Mouse (Mus musculus) forebrain, embryonic 11.5 days (tissue): ENCODE data around the gene Shroom1. TPM values are rescaled to one million over a fixed set of nuclear protein-coding genes. Genes with fewer than 3 reads are reported as not detected.
"Not testable (repeated sequence)": the region's sequence is repeated elsewhere in the genome, so short reads cannot be mapped to it uniquely, and the experiment has no call there.

ENCODE experiments used
- ATAC-seq: fragments of 200-750 bp; cut with Nextera tagmentation; replicated peaks from 2 replicates; pipeline ENCODE4 v1.8.0; 2017; ENCODE audit warnings: moderate TSS enrichment; ENCODE audit not compliant: low FRiP score
- DNase-seq: peaks from one replicate; pipeline ENCODE4 v3.0.0-alpha.2; 2017; ENCODE audit warnings: low spot score
- H3K27ac ChIP-seq: fragments of 300-500 bp; sonication (generic); 2 replicates; pipeline ENCODE4 v1.5.1; 2014; ENCODE audit warnings: low read depth, low read length
- H3K27me3 ChIP-seq: fragments of 300-500 bp; sonication (generic); 2 replicates; pipeline ENCODE4 v1.6.1; 2014; ENCODE audit warnings: mild to moderate bottlenecking, low read length, mixed read lengths; ENCODE audit not compliant: control insufficient read depth, insufficient read depth
- H3K36me3 ChIP-seq: fragments of 300-500 bp; sonication (generic); 2 replicates; pipeline ENCODE4 v1.6.1; 2014; ENCODE audit warnings: mild to moderate bottlenecking, low read length, moderate library complexity, mixed read lengths; ENCODE audit not compliant: control insufficient read depth, insufficient read depth
- H3K4me1 ChIP-seq: fragments of 300-500 bp; sonication (generic); replicated peaks from 2 replicates; pipeline ENCODE4 v1.6.1; 2014; ENCODE audit warnings: low read length, mixed read lengths; ENCODE audit not compliant: control insufficient read depth, insufficient read depth
- H3K4me2 ChIP-seq: fragments of 300-500 bp; sonication (generic); 2 replicates; pipeline ENCODE4 v1.6.1; 2014; ENCODE audit warnings: low read depth, mild to moderate bottlenecking, low read length, moderate library complexity, mixed read lengths; ENCODE audit not compliant: severe bottlenecking
- H3K4me3 ChIP-seq: fragments of 300-500 bp; sonication (generic); 2 replicates; pipeline ENCODE4 v1.5.1; 2014; ENCODE audit warnings: low read depth, low read length
- H3K9ac ChIP-seq: fragments of 300-500 bp; sonication (generic); 2 replicates; pipeline ENCODE4 v1.6.1; 2014; ENCODE audit warnings: low read length
- H3K9me3 ChIP-seq: fragments of 300-500 bp; sonication (generic); 2 replicates; pipeline ENCODE4 v1.6.1; 2016; ENCODE audit warnings: low read length, mixed read lengths; ENCODE audit not compliant: control insufficient read depth
- WGBS: fragments of 180-500 bp; shearing (Covaris S2); extraction: QIAGEN DNeasy Blood & Tissue Kit; methylation state at CpG from one replicate; pipeline ENCODE4 v1.1.7; 2014; 5-methylcytosine and 5-hydroxymethylcytosine counted together
- polyA plus RNA-seq: library from polyadenylated mRNA; unstranded; fragments of >200 nt; fragmentation: Nextera tagmentation; extraction: Ambion mirVana; gene quantifications from 2 replicates; pipeline ENCODE4 v1.2.1, GENCODE M21; 2014

Shroom1 gene
- polyA plus RNA-seq, 1 experiment from 2014 or later: 1.1 TPM

- H3K27me3 ChIP-seq, H3K9me3 ChIP-seq, H3K27ac ChIP-seq, DNase-seq, H3K4me2 ChIP-seq, ATAC-seq, H3K9ac ChIP-seq, H3K36me3 ChIP-seq, H3K4me3 ChIP-seq, H3K4me1 ChIP-seq: not testable (repeated sequence)
- 89% methylated on average over 3 of the region's 3 CpGs for WGBS
Measured at GRCm38 (mm10) chr11:53426914-53427313, 30.1 kb upstream of the Shroom1 start.

- ATAC-seq: no peak
- 92% methylated on average over 3 of the region's 3 CpGs for WGBS
- no peaks in the 10 kb centered on the region for H3K9me3 ChIP-seq
Measured at GRCm38 (mm10) chr11:53427993-53428715, 28.9 kb upstream of the Shroom1 start.

GRCm38 (mm10) chr11:53428716-53429057, 28.3 kb upstream of the Shroom1 start:
- no peak for ATAC-seq
- WGBS: 96% methylated on average over 5 of the region's 5 CpGs
- Histone ChIP-seq H3K9ac (no peak overlapping the region), H3K27ac (no peak overlapping the region), H3K36me3 (no peaks in the 10 kb centered on the region; the same call in 1 of the 2 replicates), H3K4me1 (peaks cover 3% of the 10 kb centered on the region; the same call in 1 of the 2 replicates), H3K4me3 (no peak overlapping the region), H3K4me2 (no peak overlapping the region), H3K27me3 (no peaks in the 10 kb centered on the region), H3K9me3 (no peaks in the 10 kb centered on the region)
- no peak for DNase-seq

More at GRCm38 (mm10) chr11:53427993-53428715, 28.9 kb upstream of the Shroom1 start:
- H3K9ac ChIP-seq: no peak overlapping the region
- no peaks in the 10 kb centered on the region; the same call in 1 of the 2 replicates for H3K36me3 ChIP-seq
- H3K27ac ChIP-seq: no peak overlapping the region
- DNase-seq: no peak
- peaks cover 3% of the 10 kb centered on the region; the same call in 1 of the 2 replicates for H3K4me1 ChIP-seq
- H3K27me3 ChIP-seq: no peaks in the 10 kb centered on the region
- no peak overlapping the region for H3K4me2 ChIP-seq
- H3K4me3 ChIP-seq: no peak overlapping the region

GRCm38 (mm10) chr11:53429182-53429581, 27.8 kb upstream of the Shroom1 start:
- no peaks in the 10 kb centered on the region for H3K27me3 ChIP-seq
- no peak for ATAC-seq
- 0 out of 2 replicates have a peak overlapping the region, but pooled peaks have one; percentile 85 for H3K4me2 ChIP-seq
- DNase-seq: no peak
- no peak overlapping the region for H3K9ac ChIP-seq
- no peaks in the 10 kb centered on the region for H3K9me3 ChIP-seq
- no peak overlapping the region for H3K27ac ChIP-seq
- no peak overlapping the region for H3K4me3 ChIP-seq
- H3K36me3 ChIP-seq: no peaks in the 10 kb centered on the region; the same call in 1 of the 2 replicates
- H3K4me1 ChIP-seq: peaks cover 3% of the 10 kb centered on the region; the same call in 1 of the 2 replicates

DNA sequence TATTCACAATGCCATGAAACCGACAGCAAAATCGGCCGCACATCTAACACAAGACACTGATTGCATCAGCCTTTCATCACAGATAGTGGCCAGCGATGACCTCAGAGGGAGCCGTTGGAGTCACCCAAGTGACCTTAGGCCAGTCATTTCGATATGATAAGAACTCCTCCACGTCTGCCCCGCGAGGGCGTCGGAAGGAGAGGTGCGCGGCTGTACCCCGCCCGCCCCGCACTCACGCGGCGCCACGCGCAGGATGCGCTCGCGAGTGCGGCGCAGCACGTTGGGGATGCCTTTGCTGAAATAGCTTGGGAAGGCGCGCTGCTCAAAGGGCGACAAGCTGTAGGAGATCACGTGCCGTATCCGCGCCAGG, 26.7 kb upstream of the Shroom1 start:
- DNase-seq (no peak), ATAC-seq (no peak)
- Histone ChIP-seq H3K4me3 (peak overlapping the region; percentile 97), H3K4me2 (peak overlapping the region; percentile 85), H3K27ac (no peak overlapping the region), H3K27me3 (no peaks in the 10 kb centered on the region), H3K4me1 (peaks cover 3% of the 10 kb centered on the region; the same call in 1 of the 2 replicates), H3K9me3 (no peaks in the 10 kb centered on the region), H3K36me3 (no peaks in the 10 kb centered on the region; the same call in 1 of the 2 replicates), H3K9ac (peak overlapping the region; percentile 86)
- WGBS: under 1% methylated on average over 34 of the region's 34 CpGs

GRCm38 (mm10) chr11:53430670-53431346, 26.2 kb upstream of the Shroom1 start, which contains the start of the genes Uqcrq and Gdf9:
TSS of gene Uqcrq (minus strand) at chr11:53430831.
TSS of gene Gdf9 (plus strand) at chr11:53431023.
- peak within 1 kb of the TSS; percentile 50 for H3K27ac ChIP-seq
- peak; percentile 98 for DNase-seq

DNA sequence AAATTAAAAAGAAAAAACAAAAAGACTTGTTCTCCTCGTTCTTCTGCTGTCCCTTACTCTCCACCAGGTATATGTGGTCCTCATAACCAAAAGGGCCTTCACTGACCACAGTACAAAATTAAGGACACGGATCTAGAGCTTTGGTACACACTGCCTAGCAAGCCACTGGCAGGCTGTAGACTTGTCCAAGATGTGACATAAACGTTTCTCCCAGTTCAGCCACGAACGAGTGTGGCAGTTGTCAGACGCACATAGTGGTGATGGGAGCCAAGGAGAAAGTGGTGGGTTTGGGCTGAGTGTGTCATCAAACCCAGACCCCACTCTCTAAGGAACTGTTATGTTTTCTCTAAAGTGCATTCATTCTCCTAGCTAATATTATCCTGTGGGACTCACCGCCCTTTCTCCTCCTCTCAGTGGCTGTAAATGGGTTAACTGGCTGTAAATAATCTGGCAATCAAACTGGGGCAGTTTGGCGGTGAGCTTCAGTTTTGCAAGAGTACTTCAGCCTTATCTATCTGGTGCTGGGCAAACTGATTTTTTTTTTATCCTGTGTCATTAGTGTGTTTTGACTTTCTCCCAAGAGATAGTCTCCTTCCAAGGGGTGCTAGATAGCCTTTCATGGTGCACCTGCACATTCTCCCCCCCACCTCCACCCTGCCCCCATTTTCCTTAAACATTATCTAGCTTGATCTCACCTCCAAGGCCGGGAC, 25.5 kb upstream of the Shroom1 start:
- H3K27ac ChIP-seq: peak overlapping the region; percentile 50
- peak overlapping the region; percentile 97 for H3K4me3 ChIP-seq
- H3K4me1 ChIP-seq: peaks cover 3% of the 10 kb centered on the region; the same call in 1 of the 2 replicates
- H3K9ac ChIP-seq: peak overlapping the region; percentile 39; the same call in 1 of the 2 replicates
- ATAC-seq (no peak; the same call in 1 of the 2 replicates), DNase-seq (no peak)
- no peaks in the 10 kb centered on the region; the same call in 1 of the 2 replicates for H3K36me3 ChIP-seq
- WGBS: 18% methylated on average over 9 of the region's 9 CpGs
- no peaks in the 10 kb centered on the region for H3K27me3 ChIP-seq
- peak overlapping the region; percentile 60 for H3K4me2 ChIP-seq
- H3K9me3 ChIP-seq: no peaks in the 10 kb centered on the region

More at GRCm38 (mm10) chr11:53430670-53431346, 26.2 kb upstream of the Shroom1 start, which contains the start of the genes Uqcrq and Gdf9:
- Histone ChIP-seq H3K9ac (peak within 1 kb of the TSS; percentile 86), H3K36me3 (no peaks in the 10 kb centered on the region; the same call in 1 of the 2 replicates), H3K4me3 (peak within 1 kb of the TSS; percentile 97), H3K27me3 (no peaks in the 10 kb centered on the region), H3K4me1 (peaks cover 3% of the 10 kb centered on the region; the same call in 1 of the 2 replicates), H3K9me3 (no peaks in the 10 kb centered on the region), H3K4me2 (peak within 1 kb of the TSS; percentile 85)
- under 1% methylated on average over 44 of the region's 44 CpGs for WGBS
- peak; percentile 95 for ATAC-seq

DNA sequence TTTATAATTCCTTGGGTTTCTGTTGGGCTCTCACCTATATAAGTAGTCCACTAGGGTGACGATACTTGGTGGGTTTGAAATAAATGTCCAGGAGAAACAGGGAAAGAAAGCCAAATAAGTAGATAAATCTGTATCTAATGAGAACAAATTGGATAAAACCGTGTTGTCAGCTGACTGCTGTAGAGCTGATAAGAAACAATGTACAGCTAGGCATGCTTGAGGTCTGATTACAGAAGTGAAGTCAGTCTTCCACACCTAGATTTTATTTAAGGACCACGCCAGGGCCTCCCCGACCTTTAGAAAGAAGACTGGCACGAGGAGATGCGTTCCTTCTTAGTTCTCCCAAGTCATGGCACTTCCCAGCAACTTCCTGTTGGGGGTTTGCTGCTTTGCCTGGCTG, 23.9 kb upstream of the Shroom1 start:
- Histone ChIP-seq H3K36me3 (no peaks in the 10 kb centered on the region; the same call in 1 of the 2 replicates), H3K9me3 (no peaks in the 10 kb centered on the region), H3K4me3 (no peak overlapping the region), H3K9ac (no peak overlapping the region), H3K4me1 (peaks cover 3% of the 10 kb centered on the region; the same call in 1 of the 2 replicates), H3K4me2 (no peak overlapping the region), H3K27me3 (no peaks in the 10 kb centered on the region), H3K27ac (no peak overlapping the region)
- WGBS: 70% methylated on average over 6 of the region's 6 CpGs
- no peak for DNase-seq
- ATAC-seq: no peak
